Mouse (Mus musculus) C2C12 (cell line): Measurements from ENCODE around the gene Adcy9. TPM values are rescaled to one million over a fixed set of nuclear protein-coding genes. Genes with fewer than 3 reads are reported as not detected.

Source experiments
- H3K27me3 ChIP-seq: one replicate; pipeline ENCODE4 v1.6.1; 2011; ENCODE audit not compliant: control insufficient read depth, insufficient read depth, insufficient read length
- H3K36me3 ChIP-seq: one replicate; pipeline ENCODE4 v1.6.1; 2011; ENCODE audit not compliant: control insufficient read depth, insufficient read depth
- H3K4me3 ChIP-seq: one replicate; pipeline ENCODE4 v1.5.1; 2011; ENCODE audit warnings: mild to moderate bottlenecking, control low read depth; ENCODE audit not compliant: poor library complexity, insufficient read depth, severe bottlenecking
- H3K79me2 ChIP-seq: one replicate; pipeline ENCODE4 v1.6.1; 2011; ENCODE audit not compliant: control insufficient read depth, insufficient read depth
- H3K79me3 ChIP-seq: one replicate; pipeline ENCODE4 v1.6.1; 2011; ENCODE audit warnings: low read depth, control low read depth
- H3ac ChIP-seq: one replicate; pipeline ENCODE3; 2011; ENCODE audit warnings: low read depth; ENCODE audit not compliant: control insufficient read depth, insufficient read length
- CEBPB ChIP-seq: IDR thresholded peaks from one replicate; pipeline ENCODE4 v1.6.1; 2011; ENCODE audit warnings: low read depth, mild to moderate bottlenecking, control low read depth, moderate library complexity
- CTCF ChIP-seq: IDR thresholded peaks from one replicate; pipeline ENCODE4 v1.5.1; 2011; ENCODE audit not compliant: control insufficient read depth, insufficient read depth, insufficient read length
- FOSL1 ChIP-seq: IDR thresholded peaks from one replicate; pipeline ENCODE4 v1.8.0; 2011; ENCODE audit warnings: mild to moderate bottlenecking, low read length; ENCODE audit not compliant: poor library complexity, insufficient read depth, severe bottlenecking
- MAX ChIP-seq: IDR thresholded peaks from one replicate; pipeline ENCODE4 v1.6.1; 2011; ENCODE audit warnings: mild to moderate bottlenecking, control low read depth
- MYOD1 ChIP-seq: IDR thresholded peaks from one replicate; pipeline ENCODE4 v1.6.1; 2011; ENCODE audit warnings: low read depth; ENCODE audit not compliant: control insufficient read depth, insufficient read length
- MYOG ChIP-seq: IDR thresholded peaks from one replicate; pipeline ENCODE4 v1.6.1; 2011; ENCODE audit not compliant: control insufficient read depth, insufficient read length; ENCODE audit errors: extremely low read depth
- USF1 ChIP-seq: IDR thresholded peaks from one replicate; pipeline ENCODE4 v1.6.1; 2011; ENCODE audit warnings: low read depth, mild to moderate bottlenecking, control low read depth, moderate library complexity
- polyA plus RNA-seq: library from polyadenylated mRNA; unstranded; fragments of >200 nt; fragmentation: generic; extraction: Trizol; gene quantifications from one replicate; pipeline ENCODE4 v1.2.1, GENCODE M21; 2012; ENCODE audit warnings: missing spikeins

Adcy9 gene
- polyA plus RNA-seq, 1 experiment: 2.2 TPM

DNA sequence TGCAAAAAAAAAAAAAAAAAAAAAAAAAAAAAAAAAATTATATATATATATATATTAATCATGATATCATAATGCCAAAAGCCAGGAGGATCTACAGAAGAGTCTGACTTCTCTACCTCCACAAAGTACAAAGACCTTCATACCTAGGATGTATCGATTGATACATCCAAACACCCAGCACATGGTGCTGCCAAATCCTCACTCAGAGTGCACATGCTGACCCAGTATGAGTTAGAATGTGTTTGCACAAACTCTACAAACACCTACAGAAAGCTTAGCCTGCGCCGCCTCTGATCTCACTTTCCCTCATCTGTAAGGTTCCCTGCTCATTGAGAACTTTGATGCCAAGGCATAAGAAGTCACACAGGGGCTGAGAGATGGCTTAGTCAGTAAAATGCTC is 2.7 kb upstream of the Adcy9 start:
- H3ac ChIP-seq: no peak overlapping the region
- H3K79me3 ChIP-seq: no peaks in the 10 kb centered on the region
- H3K79me2 ChIP-seq: no peaks in the 10 kb centered on the region
- TF ChIP-seq MYOD1: no peak
- no peak for TF ChIP-seq FOSL1
- no peak for TF ChIP-seq MAX
- no peak for TF ChIP-seq CEBPB
- no peak for TF ChIP-seq USF1
- no peak for TF ChIP-seq MYOG
- TF ChIP-seq CTCF: no peak
- H3K36me3 ChIP-seq: no peaks in the 10 kb centered on the region
- H3K27me3 ChIP-seq: no peaks in the 10 kb centered on the region
- H3K4me3 ChIP-seq: no peak overlapping the region

DNA sequence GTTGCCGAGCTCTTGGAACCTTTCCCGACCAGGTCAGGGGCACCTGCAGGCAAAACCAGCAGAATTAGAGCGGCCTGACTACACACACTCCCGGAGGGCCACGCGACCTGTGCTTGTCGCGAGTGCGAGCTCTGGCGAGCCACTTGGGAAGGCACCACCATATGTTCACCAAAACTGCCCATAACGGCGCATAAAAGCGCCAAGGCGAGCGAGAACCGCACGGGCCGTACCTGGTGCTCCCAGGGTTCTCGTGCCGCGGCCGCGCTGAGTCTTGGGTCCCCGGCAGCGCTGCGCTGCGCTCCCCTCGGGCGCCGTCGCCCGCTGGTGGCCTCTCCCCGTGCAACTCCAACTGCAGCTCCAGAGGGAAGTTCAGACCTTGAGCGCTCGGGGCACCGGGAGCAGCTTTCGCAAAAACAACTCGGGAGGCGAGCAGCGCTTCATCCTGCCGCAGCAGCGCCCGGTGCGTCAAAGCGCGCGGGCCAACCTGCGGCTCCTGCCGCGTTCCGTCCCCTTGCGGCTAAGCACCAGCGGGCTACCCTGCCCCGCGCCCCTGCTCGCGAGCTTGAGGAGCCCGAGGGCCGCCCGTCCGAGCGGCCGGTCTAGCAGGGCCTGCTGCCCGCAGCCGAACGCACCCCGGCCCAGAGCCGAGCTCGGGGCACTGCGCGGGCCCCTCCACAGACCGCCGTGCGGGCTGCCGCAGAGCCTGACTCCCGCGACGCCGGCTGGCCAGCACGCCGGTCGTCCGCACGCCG is 576 bp downstream of the Adcy9 start:
- Histone ChIP-seq H3K27me3 (no peaks in the 10 kb centered on the region), H3ac (peak overlapping the region; percentile 59), H3K79me3 (no peaks in the 10 kb centered on the region), H3K79me2 (no peaks in the 10 kb centered on the region), H3K36me3 (no peaks in the 10 kb centered on the region), H3K4me3 (peak overlapping the region; percentile 47)
- TF ChIP-seq MYOG (no peak), MYOD1 (no peak), CEBPB (no peak), MAX (no peak), USF1 (no peak), CTCF (no peak), FOSL1 (no peak)

DNA sequence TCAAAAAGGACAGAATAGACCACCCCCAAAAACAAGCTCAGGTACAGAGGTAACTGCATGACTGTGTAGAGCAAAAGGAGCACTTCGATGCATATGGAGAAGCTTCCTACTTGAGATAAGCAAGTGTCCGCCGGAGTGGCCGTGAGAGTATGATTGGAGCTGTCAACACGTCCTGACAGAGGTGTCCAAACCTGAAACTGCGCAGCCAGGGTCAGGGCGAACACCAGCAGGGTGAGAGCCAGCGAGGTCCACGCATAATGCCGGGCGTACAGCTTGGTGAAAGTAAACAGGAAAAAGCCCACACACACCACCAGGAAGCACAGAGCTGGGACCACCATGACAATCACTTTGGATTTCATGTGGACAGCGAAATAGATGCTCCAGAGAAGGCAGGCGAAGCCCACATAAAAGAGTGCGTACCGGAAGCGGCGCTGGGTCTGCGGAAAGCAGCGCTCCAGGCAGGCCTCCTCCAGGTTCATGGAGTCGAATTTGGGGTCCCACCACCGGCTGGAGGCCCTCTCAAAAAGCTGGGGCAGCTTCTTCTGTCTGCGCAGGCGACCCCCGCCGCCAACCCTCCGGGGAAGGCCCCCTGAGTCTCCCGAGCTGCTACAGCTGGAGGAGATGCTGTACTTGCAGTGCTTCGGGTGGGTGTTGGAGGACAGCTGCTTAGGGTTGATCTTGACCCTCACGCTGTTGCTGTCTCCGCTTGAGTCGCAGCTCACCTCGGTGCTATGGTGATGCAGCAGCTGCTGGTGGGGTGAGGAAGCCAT is 1.3 kb downstream of the Adcy9 start:
- Histone ChIP-seq H3K79me3 (no peaks in the 10 kb centered on the region), H3K36me3 (no peaks in the 10 kb centered on the region), H3K79me2 (no peaks in the 10 kb centered on the region), H3ac (no peak overlapping the region), H3K4me3 (peak overlapping the region; percentile 47), H3K27me3 (no peaks in the 10 kb centered on the region)
- no peak for TF ChIP-seq CTCF
- TF ChIP-seq CEBPB: no peak
- TF ChIP-seq MAX: no peak
- no peak for TF ChIP-seq MYOG
- no peak for TF ChIP-seq FOSL1
- no peak for TF ChIP-seq USF1
- TF ChIP-seq MYOD1: no peak

DNA sequence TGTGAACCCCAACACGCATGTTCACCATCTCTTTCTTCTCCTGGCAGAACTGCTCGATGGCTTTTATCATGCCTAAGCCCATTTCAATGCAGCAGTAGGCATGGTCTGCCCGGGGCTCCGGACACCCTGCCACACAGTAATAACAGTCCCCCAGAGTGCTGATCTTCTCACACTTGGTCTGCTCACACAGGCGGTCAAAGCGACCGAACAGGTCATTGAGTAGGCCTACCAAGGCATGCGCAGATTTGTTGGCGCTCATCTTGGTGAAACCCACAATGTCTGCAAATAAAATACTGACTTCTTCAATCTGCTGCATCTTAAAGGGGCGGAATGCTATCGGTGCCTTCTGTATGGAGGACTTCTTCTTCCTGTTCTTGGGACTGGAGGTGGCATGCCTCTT is 2.2 kb downstream of the Adcy9 start:
- H3K36me3 ChIP-seq: no peaks in the 10 kb centered on the region
- H3K4me3 ChIP-seq: no peak overlapping the region
- H3ac ChIP-seq: no peak overlapping the region
- TF ChIP-seq USF1: no peak
- TF ChIP-seq MYOG: no peak
- TF ChIP-seq MYOD1: no peak
- no peak for TF ChIP-seq CTCF
- TF ChIP-seq CEBPB: no peak
- no peak for TF ChIP-seq FOSL1
- TF ChIP-seq MAX: no peak
- no peaks in the 10 kb centered on the region for H3K79me2 ChIP-seq
- H3K79me3 ChIP-seq: no peaks in the 10 kb centered on the region
- no peaks in the 10 kb centered on the region for H3K27me3 ChIP-seq

DNA sequence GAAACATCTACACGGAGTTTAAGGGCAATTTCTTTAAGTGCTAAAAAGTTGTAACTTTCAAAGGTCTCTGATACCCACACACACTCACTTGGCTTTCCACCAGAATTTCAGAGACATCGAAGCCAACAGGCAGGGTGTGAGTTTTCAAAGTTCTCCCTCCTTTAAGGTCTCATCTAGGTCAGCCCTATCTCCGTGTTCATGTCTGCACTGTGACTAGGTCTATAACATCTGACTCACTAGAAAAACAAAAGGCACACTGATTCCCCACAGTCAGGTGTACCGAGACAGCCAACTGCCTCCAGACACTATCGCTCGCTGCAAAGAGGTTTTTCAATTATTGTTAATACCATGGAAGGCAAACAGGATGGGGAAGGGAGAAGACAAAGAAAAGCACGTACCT is 2.8 kb downstream of the Adcy9 start:
- TF ChIP-seq MYOG: no peak
- TF ChIP-seq CEBPB: no peak
- TF ChIP-seq MAX: no peak
- no peak for TF ChIP-seq CTCF
- no peak for TF ChIP-seq FOSL1
- no peak for TF ChIP-seq MYOD1
- TF ChIP-seq USF1: no peak
- Histone ChIP-seq H3ac (no peak overlapping the region), H3K36me3 (no peaks in the 10 kb centered on the region), H3K4me3 (no peak overlapping the region), H3K79me2 (no peaks in the 10 kb centered on the region), H3K79me3 (no peaks in the 10 kb centered on the region), H3K27me3 (no peaks in the 10 kb centered on the region)
